Comparison of ENCODE assay signal across 11 mouse cellular contexts in the genomic region with DNA sequence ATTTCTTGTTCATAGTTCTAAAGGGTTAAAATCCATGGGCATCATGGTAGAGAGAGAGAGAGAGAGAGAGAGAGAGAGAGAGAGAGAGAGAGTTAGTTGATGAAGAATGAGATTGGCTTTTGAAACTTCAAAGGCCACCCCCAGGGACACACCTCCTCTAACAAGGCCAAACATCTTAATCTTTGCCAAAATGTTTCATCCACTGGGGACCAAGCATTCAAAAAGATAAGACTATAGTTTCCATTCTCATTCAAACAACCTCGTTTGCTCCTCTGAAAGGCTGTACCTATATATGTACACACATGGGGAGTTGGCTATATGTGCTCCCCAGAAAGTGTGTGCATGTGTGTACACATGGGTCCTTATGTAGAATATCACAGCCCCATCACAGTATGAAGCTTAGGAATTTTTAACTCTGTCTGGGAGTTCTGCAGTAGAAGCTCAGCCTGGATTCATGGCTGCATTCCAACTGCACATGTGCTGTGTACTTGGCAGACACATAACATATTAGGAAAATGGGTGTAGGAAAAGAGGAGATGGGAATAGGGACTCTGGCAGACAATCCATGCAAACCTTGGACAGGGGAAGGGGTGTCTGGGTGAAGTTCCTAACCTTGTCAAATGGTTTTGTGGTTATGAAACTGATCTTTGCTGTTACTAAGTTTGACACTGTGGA.
DNase-seq lines count a peak whose midpoint lies in the region; ATAC-seq lines count a peak whose summit lies in the region.
"Had no signal": no experiment of that assay in that cellular context is flagged by ENCODE, and none has a peak within 500 bp of the region (broad histone marks: within the 10 kb centered on the region; RNA-seq: fewer than 3 reads in every experiment).

No protein-coding gene starts in this region.

- no peak for DNase-seq in forebrain, embryonic 11.5 days (ENCODE audit: low spot score)
- DNase-seq in left cerebral cortex, postnatal 10 days (ENCODE audit: extremely low spot score in 1 of 2, low spot score in 2 of 2), result peak; percentile 31 to 39
- no peak for DNase-seq in left cerebral cortex, adult 11 months (ENCODE audit: low spot score)
- peak; percentile 51 to 66 for DNase-seq in cerebellum, adult 18-20 months
- DNase-seq in spleen, postnatal 14 days (ENCODE audit: low spot score in 2 of 2), result no peak
- DNase-seq in kidney, adult 11 months, result no peak
- DNase-seq: thymus, postnatal 14 days had no signal

- intact Hi-C loops in left cerebral cortex, postnatal 10 days (cut with DNase I), result no loop called here

- no peaks in the 10 kb centered on the region for H3K27me3 ChIP-seq in forebrain, embryonic 16.5 days (replicated peaks; ENCODE audit: control insufficient read depth, insufficient read depth, low read length)
- no peaks in the 10 kb centered on the region; the same call in 1 of the 2 replicates for H3K27me3 ChIP-seq in forebrain, embryonic 11.5 days (ENCODE audit: control insufficient read depth, insufficient read depth, low read length)
- no peaks in the 10 kb centered on the region for H3K27me3 ChIP-seq in lung, embryonic 15.5 days
- H3K27me3 ChIP-seq: embryonic facial prominence, embryonic 12.5 days; midbrain, embryonic 12.5 days had no signal

- ATAC-seq in forebrain, embryonic 16.5 days, result peak; percentile 70
- ATAC-seq in forebrain, embryonic 11.5 days (replicated peaks; ENCODE audit: low FRiP score), result no peak
- peak; percentile 67; the same call in 1 of the 2 replicates for ATAC-seq in lung, embryonic 15.5 days (ENCODE audit: borderline replicate concordance, extremely low read depth, low FRiP score, low TSS enrichment)

- peaks cover 22% of the 10 kb centered on the region for H3K4me1 ChIP-seq in forebrain, embryonic 16.5 days (replicated peaks; ENCODE audit: control insufficient read depth, insufficient read depth, low read length)
- peaks cover 11% of the 10 kb centered on the region for H3K4me1 ChIP-seq in forebrain, embryonic 11.5 days (replicated peaks; ENCODE audit: control insufficient read depth, insufficient read depth, low read length)
- H3K4me1 ChIP-seq in lung, embryonic 15.5 days, result peaks cover 16% of the 10 kb centered on the region; the same call in 1 of the 2 replicates
- H3K4me1 ChIP-seq: embryonic facial prominence, embryonic 12.5 days had no signal

- H3K9ac ChIP-seq in forebrain, embryonic 16.5 days (replicated peaks; ENCODE audit: low read depth, low read length), result no peak overlapping the region
- H3K9ac ChIP-seq in forebrain, embryonic 11.5 days (ENCODE audit: low read length), result no peak overlapping the region
- H3K9ac ChIP-seq in lung, embryonic 15.5 days, result no peak overlapping the region
- H3K9ac ChIP-seq: embryonic facial prominence, embryonic 12.5 days; midbrain, embryonic 12.5 days had no signal

- H3K9me3 ChIP-seq in forebrain, embryonic 16.5 days (ENCODE audit: control insufficient read depth, low read length), result no peaks in the 10 kb centered on the region
- no peaks in the 10 kb centered on the region for H3K9me3 ChIP-seq in forebrain, embryonic 11.5 days (ENCODE audit: control insufficient read depth, low read length)
- H3K9me3 ChIP-seq in lung, embryonic 15.5 days, result no peaks in the 10 kb centered on the region
- H3K9me3 ChIP-seq: embryonic facial prominence, embryonic 12.5 days; midbrain, embryonic 12.5 days had no signal

- no peaks in the 10 kb centered on the region for H3K36me3 ChIP-seq in forebrain, embryonic 16.5 days (ENCODE audit: control insufficient read depth, insufficient read depth)
- H3K36me3 ChIP-seq in forebrain, embryonic 11.5 days (ENCODE audit: control insufficient read depth, insufficient read depth, low read length), result no peaks in the 10 kb centered on the region
- H3K36me3 ChIP-seq in lung, embryonic 15.5 days, result no peaks in the 10 kb centered on the region
- H3K36me3 ChIP-seq: embryonic facial prominence, embryonic 12.5 days; midbrain, embryonic 12.5 days had no signal

- H3K27ac ChIP-seq in forebrain, embryonic 16.5 days (ENCODE audit: low read length), result no peak overlapping the region; the same call in 1 of the 2 replicates
- H3K27ac ChIP-seq in forebrain, embryonic 11.5 days (ENCODE audit: low read depth, low read length), result no peak overlapping the region
- no peak overlapping the region for H3K27ac ChIP-seq in lung, embryonic 15.5 days
- H3K27ac ChIP-seq: embryonic facial prominence, embryonic 12.5 days had no signal

- no peak overlapping the region for H3K4me2 ChIP-seq in forebrain, embryonic 16.5 days (ENCODE audit: low read length)
- H3K4me2 ChIP-seq in forebrain, embryonic 11.5 days (ENCODE audit: low read depth, low read length, severe bottlenecking), result no peak overlapping the region
- H3K4me2 ChIP-seq in lung, embryonic 15.5 days, result no peak overlapping the region
- H3K4me2 ChIP-seq: embryonic facial prominence, embryonic 12.5 days; midbrain, embryonic 12.5 days had no signal

- no peak overlapping the region for H3K4me3 ChIP-seq in forebrain, embryonic 16.5 days (replicated peaks; ENCODE audit: low read length)
- H3K4me3 ChIP-seq in forebrain, embryonic 11.5 days (ENCODE audit: low read depth, low read length), result no peak overlapping the region
- H3K4me3 ChIP-seq in lung, embryonic 15.5 days, result no peak overlapping the region
- H3K4me3 ChIP-seq: embryonic facial prominence, embryonic 12.5 days; midbrain, embryonic 12.5 days had no signal

- WGBS in forebrain, embryonic 16.5 days, result 43% methylated on average over 1 of the region's 1 CpGs
- WGBS in forebrain, embryonic 11.5 days, result 59% methylated on average over 1 of the region's 1 CpGs
- WGBS in lung, embryonic 15.5 days, result 27% methylated on average over 1 of the region's 1 CpGs

Comparison
In these comparisons a context has a peak if more than half of its experiments do, and no peak if none do; other contexts are left out.
1. DNase-seq: peak in left cerebral cortex, postnatal 10 days (2 of 2) and cerebellum, adult 18-20 months (2 of 2); none in forebrain, embryonic 11.5 days (single experiment), left cerebral cortex, adult 11 months (single experiment), spleen, postnatal 14 days (0 of 2) and kidney, adult 11 months (single experiment).